Mouse (Mus musculus) gastrocnemius, postnatal 36 days (tissue): Measurements from ENCODE around the gene Susd2. TPM values are rescaled to one million over a fixed set of nuclear protein-coding genes. Genes with fewer than 3 reads are reported as not detected.
A peak's percentile ranks its signal among the peaks of the same experiment; 100 is the strongest.

Source experiments
- DNase-seq, 2 experiments: peaks; one replicate each; pipeline ENCODE4 v3.0.0; 2022
- intact Hi-C: fragments of 180-260 bp; cut with DNase I; formaldehyde crosslinking; loops from one replicate; pipeline ENCODE4 v1.15.1; 2025
- total RNA-seq, 2 experiments: library from RNA; stranded (reverse); gene quantifications; 2 replicates each; pipeline ENCODE4 v1.2.3; 2021

Susd2 gene
- total RNA-seq, 2 experiments from 2014 or later: 0.99 to 1.4 TPM

DNA sequence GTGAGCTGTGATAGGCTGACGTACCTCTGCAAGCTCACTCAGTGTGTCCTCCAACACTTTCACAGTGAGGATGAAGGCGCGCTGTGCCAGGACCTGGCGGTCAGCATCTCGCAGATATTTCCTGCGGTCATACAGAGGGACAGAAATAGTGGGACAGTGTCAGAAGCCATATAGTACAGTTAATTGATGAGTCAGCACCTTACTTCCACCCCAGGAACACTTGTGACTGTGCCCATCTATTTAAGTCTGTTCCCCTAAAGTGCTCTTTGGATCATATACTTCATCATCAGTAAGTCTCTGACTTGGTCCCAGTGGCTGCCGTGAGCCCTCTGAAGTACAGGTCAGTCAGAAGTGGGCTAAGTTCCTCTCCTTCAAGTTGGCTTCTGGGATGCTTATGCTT is 14.0 kb upstream of the Susd2 start:
- intact Hi-C loops: no loop called here

DNA sequence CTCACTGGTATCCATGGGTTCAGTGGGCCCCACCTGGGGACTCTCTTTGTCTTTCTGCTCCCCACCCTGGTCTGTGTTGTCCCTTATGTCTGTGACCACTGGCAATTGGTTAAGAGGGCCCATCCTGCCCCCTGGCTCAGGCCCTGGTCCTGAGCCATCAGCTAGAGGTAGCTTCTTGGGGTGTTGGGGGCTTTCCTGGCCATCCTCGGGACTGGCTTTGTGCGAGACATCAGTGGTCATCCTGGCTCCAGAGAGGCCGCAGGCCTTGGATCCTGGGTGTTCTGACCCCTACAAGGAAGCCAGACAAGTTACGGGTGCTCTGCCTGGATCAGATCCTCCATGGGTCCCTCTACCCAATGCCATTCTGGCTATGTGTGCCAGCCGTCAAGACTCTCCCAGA is 13.4 kb upstream of the Susd2 start:
- DNase-seq: no peak
- intact Hi-C loops: no loop called here

More for the DNA sequence above, 14.0 kb upstream of the Susd2 start:
- no peak for DNase-seq

DNA sequence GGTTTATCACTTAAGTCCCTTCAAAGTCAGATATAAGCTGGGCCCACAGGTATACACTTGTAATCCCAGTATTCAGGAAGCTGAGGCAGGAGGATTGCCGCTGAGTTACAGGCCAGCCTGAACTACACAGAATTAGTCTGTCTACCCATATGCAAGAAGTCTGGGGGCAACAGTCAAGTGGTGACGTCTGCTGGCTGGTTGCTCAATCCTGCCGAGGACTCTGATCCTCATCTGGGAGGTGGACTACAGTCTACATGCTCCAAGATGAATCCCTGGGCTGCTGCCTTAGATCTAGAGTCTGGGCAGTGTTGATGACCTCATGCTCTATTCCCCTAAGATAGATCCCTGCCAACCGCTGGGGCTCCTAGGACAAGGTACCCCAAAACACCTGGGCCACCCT is 10.2 kb upstream of the Susd2 start:
- DNase-seq: no peak
- intact Hi-C loops: no loop called here

DNA sequence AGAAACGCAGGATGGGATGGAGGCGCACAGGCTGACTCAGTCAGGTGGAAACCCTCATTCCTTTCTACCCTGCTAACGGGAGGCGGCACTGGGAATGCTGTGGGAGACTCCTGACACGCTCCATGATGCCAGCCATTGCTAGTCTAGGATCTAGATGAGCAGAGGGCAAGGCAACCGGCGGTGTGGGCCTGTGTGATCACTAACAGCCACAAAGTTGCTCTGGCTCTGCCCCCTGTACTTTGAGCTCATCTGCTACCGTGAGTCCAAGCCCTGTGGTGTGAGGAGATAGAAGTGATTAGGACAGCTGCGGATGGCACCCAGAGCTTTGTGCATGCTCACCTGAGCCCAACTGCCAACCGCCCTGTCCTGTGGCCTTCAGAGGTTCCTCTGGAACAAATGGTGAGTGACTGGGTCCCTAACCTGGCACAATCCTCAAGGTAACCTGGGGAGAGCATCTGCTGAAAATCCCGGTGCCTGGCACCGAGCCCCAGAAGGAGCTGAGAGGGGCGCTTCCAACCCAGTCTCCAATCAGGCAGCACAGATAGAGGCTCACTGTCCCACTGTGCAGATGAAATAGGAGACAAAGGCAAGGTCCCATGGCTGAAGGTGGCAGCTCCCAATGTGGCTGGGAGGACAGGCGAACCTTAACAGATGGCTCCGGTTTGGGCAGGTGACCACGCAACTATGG is 7.7 kb upstream of the Susd2 start:
- intact Hi-C loops: no loop called here
- DNase-seq: no peak

DNA sequence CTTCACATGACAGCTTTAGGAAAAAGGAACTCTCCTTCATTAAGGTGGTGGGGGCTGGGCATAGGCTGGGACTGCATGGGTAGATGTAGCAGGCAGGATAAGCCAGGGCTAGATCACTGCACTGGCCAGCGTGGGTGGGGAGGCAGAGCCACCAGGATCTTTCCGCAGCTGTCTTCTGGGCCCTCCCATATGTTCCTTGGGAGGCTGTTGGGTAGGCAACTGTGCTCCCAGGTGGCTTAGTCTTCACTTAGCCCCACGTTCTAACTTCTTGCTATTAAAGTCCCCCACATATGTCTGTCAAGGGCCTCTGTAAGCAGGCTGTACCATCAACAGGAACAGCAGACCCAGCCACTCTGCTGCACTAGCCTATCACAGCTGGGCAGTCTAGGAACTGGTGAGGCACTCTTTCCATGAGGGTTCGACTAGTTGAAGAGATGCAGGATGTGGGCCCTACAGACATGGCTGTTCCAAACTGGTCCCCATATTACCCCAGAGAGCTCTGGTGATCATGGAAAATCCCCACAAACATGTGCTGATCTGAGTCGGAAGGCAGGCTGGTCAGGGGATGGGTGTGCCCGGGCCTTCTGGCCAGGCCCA is 6.6 kb upstream of the Susd2 start:
- DNase-seq: no peak
- intact Hi-C loops: no loop called here

DNA sequence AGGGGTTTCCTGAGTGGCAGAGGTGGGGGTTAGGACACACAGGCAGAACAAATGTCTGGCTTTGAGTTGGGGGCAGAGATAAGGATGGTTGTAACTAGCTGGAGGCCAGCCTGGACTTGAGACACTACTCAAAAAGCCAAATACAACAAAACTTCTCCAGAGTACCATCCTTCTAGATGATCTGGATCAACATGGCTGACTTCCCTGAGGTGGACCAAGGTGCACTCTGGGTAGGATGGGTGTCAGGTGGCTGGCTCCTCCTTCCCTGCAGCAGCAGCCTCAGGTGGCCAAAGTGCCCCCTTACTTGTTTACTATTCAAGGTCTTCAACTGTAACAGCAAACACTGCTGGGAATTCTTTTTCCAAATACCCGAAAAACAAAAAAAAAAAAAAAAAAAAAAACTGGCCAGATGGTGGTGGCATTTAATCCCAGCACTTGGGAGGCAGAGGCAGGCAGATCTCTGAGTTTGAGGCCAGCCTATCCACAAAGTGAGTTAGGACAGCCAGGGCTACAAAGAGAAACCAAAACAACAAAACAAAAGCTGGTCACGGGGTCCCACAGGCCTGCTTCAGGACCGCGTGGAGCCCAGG is 5.7 kb upstream of the Susd2 start:
- DNase-seq: no peak
- intact Hi-C loops: no loop called here

DNA sequence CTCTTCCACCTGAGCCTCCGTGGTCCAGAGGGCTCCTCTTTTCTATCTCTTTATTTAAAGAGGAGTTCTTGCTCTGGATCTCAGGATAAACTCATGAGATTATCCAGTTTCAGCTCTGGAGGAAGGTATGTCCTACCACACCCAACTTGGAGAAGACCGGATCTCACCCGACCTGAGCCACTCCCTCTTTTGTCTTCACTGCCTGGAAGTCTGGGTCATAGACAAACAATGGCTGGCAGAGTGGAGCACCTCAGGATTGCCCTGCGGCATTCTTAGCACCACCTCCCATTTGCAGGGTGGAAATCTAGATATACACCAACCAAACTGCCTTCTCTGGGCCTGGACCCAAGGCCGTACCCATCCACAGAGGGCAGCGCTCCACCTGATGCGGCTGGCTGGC is 5.2 kb upstream of the Susd2 start:
- DNase-seq: no peak
- intact Hi-C loops: no loop called here

DNA sequence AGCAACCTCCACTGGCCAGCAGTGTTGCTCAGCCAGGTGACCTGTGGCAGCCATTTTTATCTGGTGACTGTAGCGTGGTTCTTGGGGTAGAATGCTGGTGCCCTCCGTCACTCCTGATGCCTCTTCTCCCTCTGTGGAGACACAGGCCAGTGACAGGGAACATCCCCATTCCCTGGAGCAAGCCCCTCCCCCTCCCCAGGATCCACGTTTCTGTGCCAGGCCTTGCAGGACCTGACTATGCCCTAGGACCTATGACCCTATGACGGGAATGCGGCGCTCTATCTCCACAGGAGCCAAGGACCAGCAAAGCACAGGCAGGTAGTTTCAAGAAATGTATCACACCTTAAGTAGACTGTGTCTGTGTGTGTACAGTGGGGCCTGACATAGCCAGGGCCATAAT is 4.3 kb upstream of the Susd2 start:
- intact Hi-C loops: no loop called here
- no peak for DNase-seq

DNA sequence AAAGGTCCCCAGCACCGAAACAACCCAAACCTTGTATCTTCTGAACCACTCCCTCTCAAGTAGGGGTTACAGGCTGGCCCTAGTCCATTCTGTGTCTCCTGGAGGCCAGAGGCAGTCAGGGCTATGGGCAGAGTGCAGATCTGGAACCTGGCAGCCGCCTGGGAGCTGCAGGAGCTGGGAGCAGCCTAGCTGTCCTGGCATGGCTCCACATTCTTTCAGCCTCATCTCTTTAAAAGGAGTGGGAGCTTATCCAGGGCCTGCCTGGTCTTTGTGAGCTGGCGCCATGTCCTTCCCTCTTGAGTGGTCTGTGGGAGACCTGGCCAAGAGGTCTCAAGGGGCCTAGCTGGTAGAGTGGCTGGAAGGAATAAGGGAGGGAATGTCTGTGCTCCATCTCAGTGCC is 3.6 kb upstream of the Susd2 start:
- peak in 1 of 2 experiments; percentile 47 for DNase-seq
- intact Hi-C loops: no loop called here

DNA sequence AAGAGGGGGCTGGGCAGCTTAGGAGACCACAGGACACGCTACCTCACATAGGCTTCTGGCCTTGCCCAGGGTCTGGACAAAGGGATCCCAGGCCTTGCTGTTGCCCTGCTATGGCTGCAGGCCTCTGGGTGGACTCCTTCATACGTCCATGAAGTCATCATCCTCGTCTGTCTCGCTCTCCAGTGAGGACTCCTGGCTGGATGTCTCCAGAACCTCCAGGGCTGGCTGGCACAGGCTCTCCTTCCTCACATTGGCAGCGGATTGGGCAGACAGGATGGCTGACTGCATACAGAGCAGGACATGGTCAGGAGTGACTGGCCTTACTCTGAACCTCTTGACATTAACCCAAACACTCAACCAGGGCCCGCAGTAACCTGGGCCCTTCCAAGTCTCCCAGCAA is 2.6 kb upstream of the Susd2 start:
- DNase-seq: no peak
- intact Hi-C loops: no loop called here

DNA sequence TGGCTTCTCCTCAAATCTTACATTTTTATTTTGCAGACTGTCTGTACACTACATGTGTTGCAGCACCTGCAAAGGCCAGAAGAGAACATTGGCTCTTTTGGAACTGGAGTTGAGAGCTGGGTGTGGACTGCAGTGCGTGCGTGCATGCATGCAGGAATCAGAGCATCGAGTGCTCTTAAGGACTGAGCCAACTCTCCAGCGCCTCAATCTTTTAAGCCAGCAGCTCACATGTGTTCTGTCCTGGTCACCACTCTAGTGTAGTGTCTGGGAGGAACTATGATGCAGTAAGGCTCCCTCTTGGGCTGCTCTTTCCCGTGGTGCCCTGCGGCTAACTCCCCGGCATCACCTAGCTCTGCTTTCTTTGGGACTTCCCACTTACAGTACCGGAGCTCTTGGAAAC is 1.8 kb upstream of the Susd2 start:
- no peak for DNase-seq
- intact Hi-C loops: no loop called here

DNA sequence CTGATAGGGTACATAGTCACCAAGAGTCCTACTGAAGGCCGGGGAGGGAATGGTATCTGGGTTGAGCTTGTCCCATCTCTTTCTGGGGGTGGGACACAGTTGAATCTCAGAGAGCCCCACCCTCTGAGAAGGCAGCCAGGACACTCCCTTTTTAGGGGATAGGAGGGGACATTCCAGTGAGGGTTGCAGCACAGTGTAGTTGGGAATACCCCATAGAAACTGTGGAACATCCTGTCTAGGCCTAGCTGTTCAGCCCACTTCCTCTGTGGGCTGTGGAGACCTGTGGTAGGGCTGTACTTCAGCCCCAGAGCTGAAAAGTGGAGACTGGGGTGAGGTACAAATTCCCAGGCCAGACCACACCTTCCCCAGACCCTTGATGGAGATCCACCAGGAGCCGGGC is 917 bp downstream of the Susd2 start:
- DNase-seq: no peak
- intact Hi-C loops: no loop called here

DNA sequence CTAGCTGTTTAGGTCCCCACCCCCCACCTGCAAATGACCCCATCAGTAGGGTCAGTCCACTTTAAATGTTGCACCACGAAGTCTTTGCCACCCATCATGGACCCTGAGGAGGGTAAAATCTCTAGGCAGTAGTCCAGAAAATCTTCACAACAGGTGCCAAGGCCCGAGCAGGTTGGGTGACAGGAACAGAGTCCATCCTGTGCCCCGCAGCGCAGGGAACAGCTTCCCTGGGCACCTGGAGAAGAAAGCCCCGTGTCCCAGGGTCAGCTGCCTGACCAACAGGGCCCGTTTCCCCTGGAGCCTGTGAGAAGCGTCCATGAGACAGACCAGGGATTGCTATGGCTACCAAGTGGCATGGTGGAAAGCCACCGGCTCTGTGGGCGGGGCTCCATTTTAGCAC is 1.4 kb downstream of the Susd2 start:
- no peak for DNase-seq
- intact Hi-C loops: no loop called here

DNA sequence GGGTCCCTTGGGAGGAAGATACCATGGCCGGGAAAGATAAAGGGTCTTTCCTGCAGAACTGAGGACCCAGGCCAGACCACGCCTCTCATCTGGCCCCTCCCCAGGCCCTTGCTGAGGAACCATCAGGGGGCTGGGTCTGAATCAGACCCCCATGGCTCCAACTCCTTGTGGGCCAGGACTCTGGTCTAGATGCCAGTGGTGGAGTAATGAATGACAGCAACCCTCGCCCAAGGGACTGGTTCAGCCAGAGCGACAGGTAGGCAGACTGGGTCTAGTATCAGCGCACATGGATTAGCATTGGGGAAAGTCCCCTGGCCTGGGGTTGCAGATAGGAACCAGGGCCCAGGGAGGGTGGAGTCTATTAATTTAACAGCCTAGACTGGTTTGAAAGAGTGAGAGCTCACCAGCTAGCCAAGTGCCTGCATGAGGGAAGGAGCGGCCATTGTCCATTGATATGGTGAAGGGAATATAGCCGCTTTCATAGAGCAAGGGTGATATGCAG is 2.0 kb downstream of the Susd2 start:
- DNase-seq: no peak
- intact Hi-C loops: loop anchor here (1.0 kb wide), 1 partner anchor 38 kb away; no protein-coding TSS in a partner anchor

DNA sequence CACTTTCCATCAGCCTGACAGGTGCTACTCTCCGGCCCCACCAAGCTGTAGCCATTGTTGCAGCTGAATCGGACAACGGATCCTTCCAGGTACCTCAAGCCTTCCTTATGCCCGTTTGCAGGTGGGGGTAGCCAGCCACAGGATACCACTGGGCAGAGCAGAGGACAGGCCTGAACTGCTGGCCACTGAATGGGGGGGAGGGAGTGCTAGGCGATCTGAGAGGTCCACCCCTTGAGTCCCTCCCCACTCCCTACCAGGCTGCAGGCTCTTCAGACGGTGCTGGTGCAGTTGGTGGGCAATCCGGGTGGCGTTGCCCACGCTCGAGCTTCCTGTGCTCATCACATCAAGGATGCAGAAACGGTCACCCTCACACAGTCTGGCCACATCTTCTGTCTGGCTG is 6.1 kb downstream of the Susd2 start:
- no peak for DNase-seq
- intact Hi-C loops: loop anchor here (5.0 kb wide), 2 partner anchors 65 to 215 kb away; no protein-coding TSS in a partner anchor

DNA sequence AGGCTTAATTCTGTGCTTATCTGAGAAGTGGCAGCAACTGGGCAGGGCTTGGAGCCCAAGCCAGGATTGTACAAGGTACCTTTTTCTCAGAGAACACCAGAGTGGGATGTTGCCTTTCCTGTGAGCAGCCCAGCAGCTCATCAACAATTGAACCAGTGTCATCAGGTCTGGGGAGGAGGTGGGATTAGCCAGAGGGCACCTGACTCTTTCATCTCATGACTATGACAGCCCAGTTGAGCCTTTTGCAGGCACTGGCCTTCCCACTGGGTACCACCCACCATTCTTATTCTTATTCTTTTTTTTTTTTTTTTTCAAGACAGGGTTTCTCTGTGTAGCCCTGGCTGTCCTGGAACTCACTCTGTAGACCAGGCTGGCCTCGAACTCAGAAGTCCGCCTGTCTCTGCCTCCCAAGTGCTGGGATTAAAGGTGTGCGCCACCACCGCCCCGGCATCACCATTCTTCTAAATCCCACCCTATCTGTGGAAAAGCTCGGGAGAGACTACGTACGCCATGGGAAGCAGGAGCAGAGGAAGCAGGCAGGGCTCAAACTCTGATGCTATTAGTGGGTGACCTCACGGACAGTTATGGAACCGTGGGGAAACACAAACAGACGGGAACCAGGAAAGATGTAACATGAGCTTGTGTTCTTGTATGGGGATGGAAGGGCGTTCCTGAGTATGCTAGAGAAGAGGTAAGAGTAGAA is 7.6 kb downstream of the Susd2 start:
- no peak for DNase-seq
- intact Hi-C loops: loop anchor here (5.0 kb wide), 2 partner anchors 66 to 216 kb away; no protein-coding TSS in a partner anchor

DNA sequence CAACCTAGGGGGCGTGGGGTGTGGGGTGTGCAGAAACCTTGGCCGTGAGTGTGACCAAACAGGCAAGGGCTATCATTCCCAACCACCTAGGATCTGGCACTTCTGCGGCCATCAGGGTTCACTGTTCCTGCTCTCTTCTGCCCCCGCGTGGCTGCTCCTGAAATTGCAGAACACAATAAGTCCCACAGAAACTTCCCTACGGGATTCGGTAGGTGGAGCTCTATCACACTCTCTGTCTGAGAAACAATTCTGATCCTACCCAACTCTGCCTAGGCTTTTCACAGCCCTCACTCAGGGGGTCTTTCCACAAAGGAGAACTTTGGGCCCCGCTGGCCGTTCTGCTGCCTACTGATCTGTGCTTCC is 8.1 kb downstream of the Susd2 start:
- intact Hi-C loops: loop anchor here (1.0 to 5.0 kb wide), 3 partner anchors 48 to 217 kb away; no protein-coding TSS in a partner anchor
- peak; percentile 84 to 90 for DNase-seq

DNA sequence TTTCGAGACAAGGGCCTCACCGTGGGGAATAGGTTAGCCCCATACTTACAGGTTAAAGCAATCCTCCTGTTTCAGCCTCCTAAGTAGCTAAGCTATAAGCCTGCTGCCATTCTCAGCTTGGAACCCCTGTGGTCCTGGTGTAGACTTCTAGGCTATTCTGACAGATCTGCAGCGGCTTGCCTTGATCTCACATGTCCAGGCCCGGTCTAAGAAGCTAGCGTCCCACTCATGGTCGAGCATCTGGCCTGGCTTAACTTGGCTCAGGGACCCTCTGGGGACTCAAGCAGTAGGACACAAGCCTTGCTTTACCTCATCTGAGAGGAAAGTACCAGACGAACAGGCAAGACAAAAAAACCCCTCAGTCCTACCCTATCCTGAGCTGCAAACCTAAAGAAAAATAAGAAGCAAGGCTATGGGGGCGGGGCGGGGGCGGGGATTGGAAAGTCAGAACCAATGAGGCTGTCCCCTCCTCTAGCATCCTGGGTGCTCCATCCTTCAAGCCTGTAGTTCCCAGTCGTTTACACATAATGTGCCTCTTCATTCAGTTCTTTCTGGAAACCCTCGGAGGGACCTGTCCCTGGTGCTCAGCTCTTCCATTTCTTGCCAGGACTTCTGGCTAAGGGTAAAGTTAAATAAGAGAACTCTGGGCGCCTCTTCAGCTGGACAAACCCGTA is 8.7 kb downstream of the Susd2 start:
- DNase-seq: no peak
- intact Hi-C loops: loop anchor here (1.0 to 5.0 kb wide), 3 partner anchors 48 to 217 kb away; no protein-coding TSS in a partner anchor

DNA sequence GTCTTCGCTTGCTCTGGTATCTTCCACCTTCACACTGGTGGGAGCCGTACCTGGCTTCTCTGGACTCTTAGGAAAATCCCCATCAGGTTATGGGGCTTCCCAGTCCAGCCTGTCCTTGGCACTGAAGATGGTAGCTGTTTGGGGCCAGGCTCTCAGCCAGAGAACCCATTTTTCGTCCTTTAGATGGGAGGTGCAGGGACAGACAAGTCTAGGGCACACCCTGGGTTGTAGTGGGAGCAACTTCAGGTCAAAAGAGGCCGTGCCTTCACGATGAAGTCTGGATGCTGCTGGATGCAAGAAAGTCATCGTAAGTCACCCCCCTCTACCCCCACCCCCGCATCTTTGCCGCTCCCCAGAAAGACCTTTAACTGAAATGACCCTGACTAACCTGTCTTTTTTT is 9.2 kb downstream of the Susd2 start:
- intact Hi-C loops: loop anchor here (1.0 to 5.0 kb wide), 3 partner anchors 47 to 218 kb away; no protein-coding TSS in a partner anchor
- DNase-seq: peak in 1 of 2 experiments; percentile 13

DNA sequence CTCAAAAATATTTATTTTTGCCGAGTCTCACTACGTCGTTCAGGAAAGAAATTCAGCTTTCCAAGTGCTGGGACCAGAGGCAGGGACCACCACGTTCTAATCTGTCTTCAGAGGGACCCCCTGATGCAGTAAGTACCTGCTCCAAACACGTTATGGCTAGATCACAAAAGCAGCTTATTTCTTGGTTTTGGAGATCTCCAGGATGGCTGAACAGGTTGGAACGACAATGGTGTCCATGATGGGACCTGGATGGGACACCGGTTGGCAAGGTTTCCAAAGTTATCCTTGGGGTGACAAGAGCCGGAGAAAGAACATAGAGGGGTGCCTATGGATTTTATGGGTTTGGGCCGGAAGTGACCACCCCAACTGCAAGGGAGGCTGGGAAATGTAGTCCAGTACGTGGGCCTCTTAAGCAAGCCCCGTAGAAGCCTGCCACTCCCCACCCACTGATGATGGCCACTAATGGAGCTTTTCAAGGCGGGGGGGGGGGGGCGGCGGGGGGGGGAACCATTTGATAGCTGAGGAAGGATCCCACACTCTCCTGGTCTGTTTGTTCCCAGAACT is 10.2 kb downstream of the Susd2 start:
- intact Hi-C loops: no loop called here
- peak in 1 of 2 experiments; percentile 11 for DNase-seq
